Mouse (Mus musculus): ENCODE data around the gene Acot6.

The Acot6 gene

GRCm38 (mm10) chr12:84154786-84155522 is 54.5 kb downstream of the Acot6 start:
- DNase-seq: peak; percentile 98

GRCm38 (mm10) chr12:84155523-84155871 is 55.0 kb downstream of the Acot6 start:
- peak; percentile 75 for DNase-seq

- peak; percentile 27 for DNase-seq
Measured at GRCm38 (mm10) chr12:84156210-84156609, 55.8 kb downstream of the Acot6 start.

- peak; percentile 19 for DNase-seq
Measured at GRCm38 (mm10) chr12:84158156-84158555, 57.7 kb downstream of the Acot6 start.

GRCm38 (mm10) chr12:84160491-84160890 is 60.0 kb downstream of the Acot6 start:
- no peak for DNase-seq
